In the genomic region with DNA sequence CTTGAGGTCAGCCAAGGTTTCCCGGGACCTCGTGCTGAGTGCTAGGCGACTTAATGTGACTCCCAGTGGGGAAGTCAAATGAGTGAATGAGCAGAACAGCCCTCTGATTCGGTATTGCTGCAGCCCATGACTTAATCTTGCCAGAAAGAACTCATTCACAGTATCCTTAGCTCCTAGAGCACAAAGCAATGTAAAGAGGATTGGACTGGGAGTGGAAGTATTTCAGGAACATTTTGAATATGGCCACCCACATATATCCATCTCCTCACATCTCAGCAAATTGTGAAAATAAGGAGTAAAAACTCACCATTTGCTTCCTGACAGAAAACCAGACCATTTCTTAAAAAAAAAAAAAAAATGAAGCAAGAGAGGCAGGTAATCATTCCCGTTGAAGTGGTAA, we compare ENCODE assay signal across 19 mouse cellular contexts.
DNase-seq lines count a peak whose midpoint lies in the region; ATAC-seq and TF ChIP-seq lines count a peak whose summit lies in the region.
"Had no signal": no experiment of that assay in that cellular context is flagged by ENCODE, and none has a peak within 500 bp of the region (broad histone marks: within the 10 kb centered on the region; RNA-seq: fewer than 3 reads in every experiment).

No protein-coding gene starts in this region.

- DNase-seq in frontal cortex, postnatal 10 days (ENCODE audit: low spot score in 2 of 2), result no peak
- peak; percentile 3 for DNase-seq in limb, embryonic 14.5 days (ENCODE audit: low spot score)
- DNase-seq in limb, embryonic 10.5 days (ENCODE audit: low spot score), result no peak
- DNase-seq: adrenal gland, adult 2 months; adrenal gland, adult 8-10 months; adrenal gland, postnatal 10 days; adrenal gland, postnatal 14 days; adrenal gland, postnatal 25 days; adrenal gland, postnatal 36 days; B cell, adult 2 months; cerebellum, adult 11 months; cerebellum, adult 11-12 months; cerebellum, adult 18-20 months had no signal

- H3K36me3 ChIP-seq in limb, embryonic 14.5 days (ENCODE audit: control insufficient read depth, insufficient read depth, low read length), result no peaks in the 10 kb centered on the region
- no peaks in the 10 kb centered on the region for H3K36me3 ChIP-seq in limb, embryonic 10.5 days
- H3K36me3 ChIP-seq: G1E had no signal

- H3K4me3 ChIP-seq in limb, embryonic 14.5 days (replicated peaks; ENCODE audit: low read length), result no peak overlapping the region
- H3K4me3 ChIP-seq in limb, embryonic 10.5 days, result no peak overlapping the region

- H3K27me3 ChIP-seq in limb, embryonic 14.5 days (ENCODE audit: control insufficient read depth, insufficient read depth, low read length), result no peaks in the 10 kb centered on the region
- H3K27me3 ChIP-seq in limb, embryonic 10.5 days (ENCODE audit: low read depth, poor library complexity, severe bottlenecking), result no peaks in the 10 kb centered on the region
- H3K27me3 ChIP-seq: CH12.LX, Patski had no signal

- H3K9me3 ChIP-seq in limb, embryonic 14.5 days (ENCODE audit: control insufficient read depth, low read length), result no peaks in the 10 kb centered on the region
- no peaks in the 10 kb centered on the region for H3K9me3 ChIP-seq in limb, embryonic 10.5 days (replicated peaks)
- H3K9me3 ChIP-seq: G1E had no signal

- H3K9ac ChIP-seq in limb, embryonic 14.5 days (ENCODE audit: low read depth, low read length, severe bottlenecking), result no peak overlapping the region

- 58% methylated on average over 5 of the region's 5 CpGs for whole genome bisulfite sequencing in limb, embryonic 14.5 days
- 84% methylated on average over 5 of the region's 5 CpGs for WGBS in limb, embryonic 10.5 days

- H3K4me1 ChIP-seq in limb, embryonic 14.5 days (ENCODE audit: control insufficient read depth, insufficient read depth, low read length), result no peaks in the 10 kb centered on the region
- no peaks in the 10 kb centered on the region for H3K4me1 ChIP-seq in limb, embryonic 10.5 days

- H3K4me2 ChIP-seq in limb, embryonic 14.5 days (replicated peaks; ENCODE audit: low read depth, low read length, severe bottlenecking), result no peak overlapping the region

- no peak for TF ChIP-seq POLR2A in limb, embryonic 14.5 days (IDR thresholded peaks at IDR 0.05; ENCODE audit: borderline replicate concordance, extremely low read depth, insufficient read depth, insufficient read length)

- peak; percentile 93 for ATAC-seq in frontal cortex, adult (ENCODE audit: low TSS enrichment)
- no peak for ATAC-seq in limb, embryonic 14.5 days (ENCODE audit: low FRiP score, low read depth)
- ATAC-seq: activated CD4-positive, CD25-positive, alpha-beta regulatory T cell, adult 4 months; CD4-positive, CD25-positive, alpha-beta regulatory T cell, adult 4 months; Patski had no signal

- no peak overlapping the region for H3K27ac ChIP-seq in limb, embryonic 14.5 days (replicated peaks; ENCODE audit: low read depth, low read length)
- H3K27ac ChIP-seq in limb, embryonic 10.5 days, result no peak overlapping the region
